Mouse (Mus musculus): ENCODE results near the gene Gale. TPM values are rescaled to one million over a fixed set of nuclear protein-coding genes. Genes with fewer than 3 reads are reported as not detected.

The Gale gene
- polyA plus RNA-seq, 1 experiment = 12.7 TPM

DNA sequence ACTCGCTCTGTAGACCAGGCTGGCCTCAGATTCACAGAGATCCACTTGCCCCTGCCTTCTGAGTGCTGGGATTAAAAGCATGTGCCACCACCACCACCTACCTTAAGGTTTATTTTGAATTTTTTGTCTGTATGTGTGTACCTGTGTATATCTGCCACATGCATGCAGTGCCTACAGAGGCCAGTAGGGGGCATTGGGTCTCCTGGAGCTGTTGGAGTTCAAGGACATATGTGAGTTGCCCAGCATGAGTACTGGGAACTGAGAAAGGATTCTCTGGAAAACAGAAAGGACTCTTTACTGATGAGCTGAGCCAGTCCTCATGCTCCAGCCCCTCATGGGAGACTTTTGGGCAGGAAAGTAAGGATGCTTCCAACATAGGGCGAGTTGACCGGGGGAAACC, 12.0 kb upstream of the Gale start:
- Histone ChIP-seq H3K4me3 (ENCODE audit: insufficient read depth, low read length) (no peak overlapping the region), H3K4me1 (ENCODE audit: control insufficient read depth, insufficient read depth, low read length) (no peaks in the 10 kb centered on the region), H3K27ac (ENCODE audit: insufficient read depth, low read length) (no peak overlapping the region)
- TF ChIP-seq CTCF (IDR thresholded peaks at IDR 0.05; ENCODE audit: borderline replicate concordance, insufficient read depth, low read length) = no peak
- TF ChIP-seq POLR2A (IDR thresholded peaks at IDR 0.05; ENCODE audit: low read depth, low read length) = no peak

DNA sequence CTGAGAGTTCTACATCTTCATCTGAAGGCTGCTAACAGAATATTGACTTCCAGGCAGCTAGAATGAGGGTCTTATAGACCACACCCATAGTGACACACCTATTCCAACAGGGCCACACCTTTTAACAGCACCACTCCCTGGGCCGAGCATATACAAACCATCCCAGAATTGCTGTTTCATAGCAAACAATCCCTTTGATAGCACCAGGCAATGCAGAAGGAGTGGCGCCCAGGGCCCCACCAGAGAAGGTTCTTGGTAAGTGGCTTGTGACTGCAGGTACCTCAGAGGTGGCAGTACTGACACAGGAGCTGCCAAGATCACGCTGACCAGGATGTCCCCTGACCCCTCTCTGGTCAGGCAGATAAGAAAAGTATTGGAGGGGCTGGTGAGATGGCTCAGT, 10.3 kb upstream of the Gale start:
- Histone ChIP-seq H3K27ac (ENCODE audit: insufficient read depth, low read length) (no peak overlapping the region), H3K4me1 (ENCODE audit: control insufficient read depth, insufficient read depth, low read length) (no peaks in the 10 kb centered on the region), H3K4me3 (ENCODE audit: insufficient read depth, low read length) (no peak overlapping the region)
- no peak for TF ChIP-seq CTCF (IDR thresholded peaks at IDR 0.05; ENCODE audit: borderline replicate concordance, insufficient read depth, low read length)
- TF ChIP-seq POLR2A (IDR thresholded peaks at IDR 0.05; ENCODE audit: low read depth, low read length) = no peak

DNA sequence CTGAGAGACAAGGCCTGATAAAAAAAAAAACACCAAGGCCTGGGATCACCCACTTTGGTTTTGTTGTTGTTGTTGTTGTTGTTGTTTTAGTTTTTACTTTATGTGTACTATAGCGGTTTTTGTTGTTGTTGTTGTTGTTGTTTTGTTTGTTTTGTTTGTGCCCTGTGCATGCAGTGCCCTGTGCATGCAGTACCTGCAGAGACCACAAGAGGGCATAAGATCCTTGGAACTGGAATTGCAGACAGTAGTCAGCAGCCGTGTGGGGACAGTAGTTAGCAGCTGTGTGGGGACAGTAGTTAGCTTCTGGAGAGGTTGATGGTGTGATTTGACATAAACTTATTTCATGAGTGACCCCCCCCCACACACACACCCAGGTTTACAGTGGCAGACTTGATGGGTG, 9.3 kb upstream of the Gale start:
- Histone ChIP-seq H3K4me3 (ENCODE audit: insufficient read depth, low read length) (no peak overlapping the region), H3K4me1 (ENCODE audit: control insufficient read depth, insufficient read depth, low read length) (no peaks in the 10 kb centered on the region), H3K27ac (ENCODE audit: insufficient read depth, low read length) (no peak overlapping the region)
- TF ChIP-seq CTCF (IDR thresholded peaks at IDR 0.05; ENCODE audit: borderline replicate concordance, insufficient read depth, low read length) (peak; percentile 77; the same call in 1 of the 2 replicates), POLR2A (IDR thresholded peaks at IDR 0.05; ENCODE audit: low read depth, low read length) (no peak)

DNA sequence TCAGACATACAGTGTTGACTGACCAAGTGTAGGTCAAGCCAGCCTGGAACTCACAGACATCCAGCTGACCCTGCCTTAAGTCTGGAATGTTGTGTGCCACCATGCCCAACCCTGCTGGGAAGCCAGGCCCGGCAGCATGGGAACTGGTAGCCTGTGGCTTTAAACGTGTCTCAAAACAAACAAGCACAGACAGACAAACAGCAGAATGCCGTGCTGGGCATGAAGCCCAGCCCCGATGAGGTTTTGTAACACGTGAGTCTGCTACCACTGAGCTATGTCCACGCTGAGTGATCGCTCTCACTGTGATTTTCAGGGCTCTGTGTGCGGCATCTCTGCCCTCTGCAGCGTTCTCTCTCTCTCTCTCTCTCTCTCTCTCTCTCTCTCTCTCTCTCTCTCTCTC, 7.6 kb upstream of the Gale start:
- Histone ChIP-seq H3K4me3 (ENCODE audit: insufficient read depth, low read length) (no peak overlapping the region), H3K27ac (ENCODE audit: insufficient read depth, low read length) (no peak overlapping the region), H3K4me1 (ENCODE audit: control insufficient read depth, insufficient read depth, low read length) (no peaks in the 10 kb centered on the region)
- TF ChIP-seq POLR2A (IDR thresholded peaks at IDR 0.05; ENCODE audit: low read depth, low read length) = no peak
- no peak for TF ChIP-seq CTCF (IDR thresholded peaks at IDR 0.05; ENCODE audit: borderline replicate concordance, insufficient read depth, low read length)

DNA sequence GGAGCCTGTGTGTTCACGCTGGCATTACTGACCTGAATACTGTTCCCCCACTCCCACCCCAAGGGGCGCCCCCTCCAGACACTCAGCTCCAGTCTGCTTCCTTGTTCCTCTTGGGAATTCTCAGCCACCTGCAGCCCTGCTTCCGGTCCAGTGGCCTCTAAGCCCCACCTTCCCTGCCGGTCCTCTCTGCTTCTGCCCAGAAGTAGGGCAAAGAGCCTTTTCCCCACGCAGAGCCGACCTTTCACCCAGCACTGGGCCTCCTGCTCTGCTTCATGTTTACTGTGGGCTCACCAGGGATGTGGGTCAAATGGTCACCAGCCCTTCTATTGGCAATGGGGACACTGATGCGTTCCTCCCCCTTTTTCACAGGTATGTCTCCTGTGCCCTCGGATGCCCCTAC, 5.2 kb upstream of the Gale start:
- Histone ChIP-seq H3K27ac (ENCODE audit: insufficient read depth, low read length) (no peak overlapping the region), H3K4me3 (ENCODE audit: insufficient read depth, low read length) (no peak overlapping the region), H3K4me1 (ENCODE audit: control insufficient read depth, insufficient read depth, low read length) (no peaks in the 10 kb centered on the region; the same call in 1 of the 2 replicates)
- no peak for TF ChIP-seq POLR2A (IDR thresholded peaks at IDR 0.05; ENCODE audit: low read depth, low read length)
- TF ChIP-seq CTCF (IDR thresholded peaks at IDR 0.05; ENCODE audit: borderline replicate concordance, insufficient read depth, low read length) = no peak

DNA sequence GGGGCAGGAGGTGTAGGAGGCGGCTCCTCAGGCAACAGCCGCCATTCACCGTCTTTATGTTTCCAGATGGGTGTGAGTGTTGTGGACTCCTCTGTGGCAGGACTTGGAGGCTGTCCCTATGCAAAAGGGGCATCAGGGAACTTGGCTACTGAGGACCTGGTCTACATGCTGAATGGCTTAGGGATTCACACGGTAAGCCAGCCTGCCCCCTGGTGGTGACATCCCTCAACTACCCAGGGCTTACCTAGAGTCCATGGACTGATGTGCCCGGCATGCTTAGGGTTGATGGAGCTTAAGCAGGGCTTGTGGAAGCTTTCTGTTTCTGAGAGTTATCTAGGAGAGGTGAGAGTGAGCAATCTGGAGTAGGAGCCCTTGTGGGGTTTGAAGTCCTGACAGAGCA, 2.8 kb upstream of the Gale start:
- TF ChIP-seq POLR2A (IDR thresholded peaks at IDR 0.05; ENCODE audit: low read depth, low read length) (no peak), CTCF (IDR thresholded peaks at IDR 0.05; ENCODE audit: borderline replicate concordance, insufficient read depth, low read length) (peak; percentile 96)
- Histone ChIP-seq H3K27ac (ENCODE audit: insufficient read depth, low read length) (no peak overlapping the region), H3K4me3 (ENCODE audit: insufficient read depth, low read length) (no peak overlapping the region), H3K4me1 (ENCODE audit: control insufficient read depth, insufficient read depth, low read length) (no peaks in the 10 kb centered on the region; the same call in 1 of the 2 replicates)

DNA sequence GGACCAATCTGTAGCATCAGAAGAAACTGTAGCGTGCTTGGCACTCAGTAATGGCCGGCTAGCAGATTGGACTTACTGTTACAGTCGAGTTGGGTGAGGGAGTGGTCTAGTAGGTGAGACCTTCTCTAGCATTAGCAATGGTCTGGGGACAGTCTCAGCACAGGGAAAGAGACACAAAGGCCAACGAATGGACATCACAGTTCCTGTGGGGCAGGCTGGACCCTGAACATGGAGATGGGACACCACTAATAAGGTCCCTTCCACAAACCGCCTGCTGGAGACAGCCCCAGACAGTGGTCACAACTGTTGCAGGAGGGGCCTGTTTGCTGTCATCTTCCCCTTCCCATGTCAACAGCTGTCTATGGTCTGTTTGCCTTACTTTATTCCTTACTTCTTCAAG, 1.8 kb upstream of the Gale start:
- Histone ChIP-seq H3K4me1 (ENCODE audit: control insufficient read depth, insufficient read depth, low read length) (no peaks in the 10 kb centered on the region; the same call in 1 of the 2 replicates), H3K27ac (ENCODE audit: insufficient read depth, low read length) (no peak overlapping the region), H3K4me3 (ENCODE audit: insufficient read depth, low read length) (no peak overlapping the region)

DNA sequence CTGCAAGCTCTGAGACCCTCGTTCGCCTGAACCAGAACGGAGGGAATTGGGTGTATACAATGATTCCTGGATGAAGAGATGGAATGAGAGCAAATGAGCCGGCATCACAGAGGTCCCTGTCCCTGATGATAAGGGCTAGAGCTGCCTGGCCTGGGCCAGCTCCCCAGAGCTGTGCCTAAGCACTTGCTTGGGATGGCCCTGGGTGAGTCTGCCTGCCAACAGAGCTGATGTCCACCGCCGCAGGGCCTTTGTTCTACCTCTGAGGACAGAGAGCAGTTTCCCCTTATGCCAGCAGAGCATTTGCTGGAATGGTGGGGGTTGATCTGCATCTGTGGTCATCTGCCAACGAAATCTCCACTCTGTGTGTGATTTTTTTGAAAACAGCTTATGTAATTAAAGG, 1.3 kb upstream of the Gale start:
- Histone ChIP-seq H3K27ac (ENCODE audit: insufficient read depth, low read length) (no peak overlapping the region), H3K4me3 (ENCODE audit: insufficient read depth, low read length) (no peak overlapping the region), H3K4me1 (ENCODE audit: control insufficient read depth, insufficient read depth, low read length) (no peaks in the 10 kb centered on the region; the same call in 1 of the 2 replicates)
- TF ChIP-seq POLR2A (IDR thresholded peaks at IDR 0.05; ENCODE audit: low read depth, low read length) = no peak
- no peak for TF ChIP-seq CTCF (IDR thresholded peaks at IDR 0.05; ENCODE audit: borderline replicate concordance, insufficient read depth, low read length)

More for the DNA sequence above, 1.8 kb upstream of the Gale start:
- TF ChIP-seq POLR2A (IDR thresholded peaks at IDR 0.05; ENCODE audit: low read depth, low read length) (no peak), CTCF (IDR thresholded peaks at IDR 0.05; ENCODE audit: borderline replicate concordance, insufficient read depth, low read length) (no peak)

DNA sequence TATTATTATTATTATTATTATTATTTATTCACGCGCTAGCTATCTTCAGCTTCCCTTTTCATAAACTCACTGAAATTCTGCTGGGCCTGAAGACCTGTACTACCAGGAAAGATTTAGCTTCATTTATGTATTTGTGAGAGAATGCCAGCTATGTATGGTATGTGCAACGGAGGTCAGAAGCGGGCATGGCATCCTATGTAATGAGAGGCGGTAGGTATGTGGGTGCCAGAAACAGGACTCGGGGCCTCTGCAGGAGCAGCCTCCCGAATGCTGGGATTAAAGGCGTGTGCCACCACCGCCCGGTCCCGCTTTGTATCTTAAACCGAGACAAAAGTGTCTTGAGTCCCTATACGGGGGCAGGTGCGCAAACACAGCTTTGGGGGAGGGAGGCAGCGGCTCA, 581 bp upstream of the Gale start:
- Histone ChIP-seq H3K27ac (ENCODE audit: insufficient read depth, low read length) (peak overlapping the region; percentile 80), H3K4me3 (ENCODE audit: insufficient read depth, low read length) (peak overlapping the region; percentile 64), H3K4me1 (ENCODE audit: control insufficient read depth, insufficient read depth, low read length) (no peaks in the 10 kb centered on the region; the same call in 1 of the 2 replicates)
- TF ChIP-seq POLR2A (IDR thresholded peaks at IDR 0.05; ENCODE audit: low read depth, low read length) = no peak
- no peak for TF ChIP-seq CTCF (IDR thresholded peaks at IDR 0.05; ENCODE audit: borderline replicate concordance, insufficient read depth, low read length)

DNA sequence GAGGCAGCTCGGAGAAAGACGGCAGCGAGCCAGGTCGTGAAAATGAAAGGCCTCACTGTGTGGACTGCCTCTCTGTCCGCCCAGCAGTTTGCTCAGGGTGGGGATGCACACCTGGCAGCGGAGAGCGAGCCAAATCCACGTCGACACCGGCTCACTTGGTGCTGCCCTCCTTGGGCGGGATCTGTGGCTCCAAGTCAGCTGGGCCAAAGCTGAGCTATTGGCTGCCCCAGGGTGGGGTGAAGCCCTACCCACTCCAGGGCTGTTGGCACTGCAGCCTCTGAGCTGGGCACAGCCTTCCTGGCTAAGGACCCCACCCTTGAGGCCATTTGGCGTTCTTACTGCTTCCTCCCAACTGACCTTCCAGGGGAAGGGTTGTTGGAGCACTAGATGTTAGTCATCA, 899 bp downstream of the Gale start:
- Histone ChIP-seq H3K27ac (ENCODE audit: insufficient read depth, low read length) (peak overlapping the region; percentile 45), H3K4me3 (ENCODE audit: insufficient read depth, low read length) (peak overlapping the region; percentile 84), H3K4me1 (ENCODE audit: control insufficient read depth, insufficient read depth, low read length) (no peaks in the 10 kb centered on the region; the same call in 1 of the 2 replicates)
- TF ChIP-seq CTCF (IDR thresholded peaks at IDR 0.05; ENCODE audit: borderline replicate concordance, insufficient read depth, low read length) = no peak
- peak; percentile 85 for TF ChIP-seq POLR2A (IDR thresholded peaks at IDR 0.05; ENCODE audit: low read depth, low read length)

DNA sequence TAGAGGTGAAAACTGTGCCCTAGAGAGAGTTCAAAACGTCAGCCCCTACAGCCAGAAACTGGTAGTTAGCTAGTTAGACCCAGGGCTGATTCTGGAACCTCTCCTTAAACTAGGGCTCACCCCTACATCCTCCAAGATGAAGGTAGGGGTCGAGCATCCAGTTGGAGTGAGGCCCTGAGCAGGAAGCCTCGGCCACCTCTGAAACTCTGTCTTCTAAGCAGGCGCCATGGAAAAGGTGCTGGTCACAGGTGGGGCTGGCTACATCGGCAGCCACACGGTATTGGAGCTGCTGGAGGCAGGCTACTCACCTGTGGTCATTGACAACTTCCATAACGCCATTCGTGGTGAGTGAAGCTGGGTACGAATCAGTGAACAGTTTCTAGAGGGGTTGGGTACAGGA, 1.6 kb downstream of the Gale start:
- Histone ChIP-seq H3K4me1 (ENCODE audit: control insufficient read depth, insufficient read depth, low read length) (no peaks in the 10 kb centered on the region; the same call in 1 of the 2 replicates), H3K27ac (ENCODE audit: insufficient read depth, low read length) (peak overlapping the region; percentile 31; the same call in 1 of the 2 replicates), H3K4me3 (ENCODE audit: insufficient read depth, low read length) (no peak overlapping the region; the same call in 1 of the 2 replicates)
- TF ChIP-seq POLR2A (IDR thresholded peaks at IDR 0.05; ENCODE audit: low read depth, low read length) (no peak), CTCF (IDR thresholded peaks at IDR 0.05; ENCODE audit: borderline replicate concordance, insufficient read depth, low read length) (no peak)

All from embryonic fibroblast, embryonic 13.5 days (primary cell).